Mouse (Mus musculus) heart, embryonic 11.5 days (tissue): ENCODE measurements at regions not wholly inside any gene's neighbourhood (a gene's known extent, or its start where the extent isn't known, plus 50 kb on each side); places are given as distances from the start of the nearest gene placed in this dataset.
A peak's percentile ranks its signal among the peaks of the same experiment; 100 is the strongest.
"Not testable (repeated sequence)": the region's sequence is repeated elsewhere in the genome, so short reads cannot be mapped to it uniquely, and the experiment has no call there.

Experiments
- ATAC-seq: fragments of 200-750 bp; cut with Nextera tagmentation; replicated peaks from 2 replicates; pipeline ENCODE4 v1.8.0; 2017; ENCODE audit warnings: moderate library complexity; ENCODE audit not compliant: insufficient number of reproducible peaks, low FRiP score, low TSS enrichment
- H3K27ac ChIP-seq: fragments of 300-500 bp; sonication (generic); 2 replicates; pipeline ENCODE4 v1.5.1; 2014; ENCODE audit warnings: mild to moderate bottlenecking, low read depth, low read length
- H3K27me3 ChIP-seq: fragments of 300-500 bp; sonication (generic); 2 replicates; pipeline ENCODE4 v1.6.1; 2014; ENCODE audit warnings: mild to moderate bottlenecking, low read length, mixed read lengths; ENCODE audit not compliant: control insufficient read depth, insufficient read depth
- H3K36me3 ChIP-seq: fragments of 300-500 bp; sonication (generic); 2 replicates; pipeline ENCODE4 v1.6.1; 2014; ENCODE audit warnings: mild to moderate bottlenecking, low read length, moderate library complexity, mixed read lengths; ENCODE audit not compliant: control insufficient read depth, insufficient read depth
- H3K4me1 ChIP-seq: fragments of 300-500 bp; sonication (generic); 2 replicates; pipeline ENCODE4 v1.6.1; 2014; ENCODE audit warnings: low read length; ENCODE audit not compliant: control insufficient read depth, insufficient read depth
- H3K4me2 ChIP-seq: fragments of 300-500 bp; sonication (generic); 2 replicates; pipeline ENCODE4 v1.6.1; 2014; ENCODE audit warnings: mild to moderate bottlenecking, moderate library complexity
- H3K4me3 ChIP-seq: fragments of 300-500 bp; sonication (generic); 2 replicates; pipeline ENCODE4 v1.5.1; 2014; ENCODE audit warnings: low read depth, low read length
- H3K9ac ChIP-seq: fragments of 300-500 bp; sonication (generic); 2 replicates; pipeline ENCODE4 v1.6.1; 2014; ENCODE audit warnings: mild to moderate bottlenecking, low read depth, low read length, moderate library complexity
- H3K9me3 ChIP-seq: fragments of 300-500 bp; sonication (generic); replicated peaks from 2 replicates; pipeline ENCODE4 v1.6.1; 2016; ENCODE audit warnings: low read length; ENCODE audit not compliant: control insufficient read depth
- WGBS: fragments of 180-500 bp; shearing (Covaris S2); extraction: QIAGEN DNeasy Blood & Tissue Kit; methylation state at CpG from one replicate; pipeline ENCODE4 v1.1.7; 2014; ENCODE audit not compliant: insufficient replicate concordance; 5-methylcytosine and 5-hydroxymethylcytosine counted together

GRCm38 (mm10) chr6:102005627-102006026 lies 567.3 kb downstream of the Cntn3 start:
- H3K9ac ChIP-seq, result no peak overlapping the region
- no peaks in the 10 kb centered on the region for H3K36me3 ChIP-seq
- no peak overlapping the region for H3K4me2 ChIP-seq
- no peak overlapping the region for H3K4me3 ChIP-seq
- H3K27ac ChIP-seq, result no peak overlapping the region
- no peaks in the 10 kb centered on the region for H3K4me1 ChIP-seq
- H3K9me3 ChIP-seq, result no peaks in the 10 kb centered on the region
- H3K27me3 ChIP-seq, result no peaks in the 10 kb centered on the region
- 65% methylated on average over 3 of the region's 3 CpGs for WGBS
- no peak for ATAC-seq

- no peak overlapping the region for H3K9ac ChIP-seq
- no peak overlapping the region for H3K4me2 ChIP-seq
- no peaks in the 10 kb centered on the region for H3K36me3 ChIP-seq
- no peak for ATAC-seq
- WGBS, result 71% methylated on average over 2 of the region's 2 CpGs
- H3K27ac ChIP-seq, result no peak overlapping the region
- H3K27me3 ChIP-seq, result no peaks in the 10 kb centered on the region
- 0 out of 2 replicates have a peak, but pooled peaks cover 2% of the 10 kb centered on the region for H3K4me1 ChIP-seq
- H3K9me3 ChIP-seq, result no peaks in the 10 kb centered on the region
- no peak overlapping the region for H3K4me3 ChIP-seq
Observed at GRCm38 (mm10) chr6:101998181-101998580, 574.7 kb downstream of the Cntn3 start.

GRCm38 (mm10) chr6:101997629-101998028 lies 575.3 kb downstream of the Cntn3 start:
- H3K4me3 ChIP-seq, result no peak overlapping the region

GRCm38 (mm10) chr6:101992815-101993214 lies 580.1 kb downstream of the Cntn3 start:
- no peak for ATAC-seq
- Histone ChIP-seq H3K4me1 (no peaks in the 10 kb centered on the region), H3K27me3 (no peaks in the 10 kb centered on the region), H3K4me3 (no peak overlapping the region), H3K4me2 (no peak overlapping the region), H3K36me3 (no peaks in the 10 kb centered on the region), H3K9me3 (no peaks in the 10 kb centered on the region), H3K9ac (no peak overlapping the region), H3K27ac (no peak overlapping the region)
- WGBS, result 88% methylated on average over 2 of the region's 2 CpGs

More at GRCm38 (mm10) chr6:101997629-101998028, 575.3 kb downstream of the Cntn3 start:
- H3K9me3 ChIP-seq, result no peaks in the 10 kb centered on the region
- no peaks in the 10 kb centered on the region for H3K36me3 ChIP-seq
- no peak overlapping the region for H3K27ac ChIP-seq
- no peak overlapping the region for H3K4me2 ChIP-seq
- H3K9ac ChIP-seq, result no peak overlapping the region
- 35% methylated on average over 5 of the region's 5 CpGs for WGBS
- H3K27me3 ChIP-seq, result no peaks in the 10 kb centered on the region
- peak; percentile 76 for ATAC-seq
- H3K4me1 ChIP-seq, result 0 out of 2 replicates have a peak, but pooled peaks cover 2% of the 10 kb centered on the region

GRCm38 (mm10) chr6:101981656-101982055 lies 591.2 kb downstream of the Cntn3 start:
- ATAC-seq, result no peak
- H3K36me3 ChIP-seq, result no peaks in the 10 kb centered on the region
- no peak overlapping the region for H3K4me2 ChIP-seq
- H3K9ac ChIP-seq, result no peak overlapping the region
- 58% methylated on average over 1 of the region's 1 CpGs for WGBS
- no peak overlapping the region for H3K27ac ChIP-seq
- no peaks in the 10 kb centered on the region for H3K4me1 ChIP-seq
- no peaks in the 10 kb centered on the region for H3K27me3 ChIP-seq
- no peaks in the 10 kb centered on the region for H3K9me3 ChIP-seq
- no peak overlapping the region for H3K4me3 ChIP-seq

- no peak for ATAC-seq
- H3K36me3 ChIP-seq, result no peaks in the 10 kb centered on the region
- H3K9ac ChIP-seq, result no peak overlapping the region
- no peak overlapping the region for H3K4me3 ChIP-seq
- H3K27me3 ChIP-seq, result no peaks in the 10 kb centered on the region
- WGBS, result 81% methylated on average over 2 of the region's 2 CpGs
- no peaks in the 10 kb centered on the region for H3K9me3 ChIP-seq
- H3K4me1 ChIP-seq, result no peaks in the 10 kb centered on the region
- no peak overlapping the region for H3K27ac ChIP-seq
- H3K4me2 ChIP-seq, result no peak overlapping the region
Observed at GRCm38 (mm10) chr6:101979213-101979612, 593.7 kb downstream of the Cntn3 start.

- Histone ChIP-seq H3K4me2 (no peak overlapping the region), H3K27ac (no peak overlapping the region), H3K4me1 (no peaks in the 10 kb centered on the region), H3K27me3 (no peaks in the 10 kb centered on the region), H3K9ac (no peak overlapping the region), H3K4me3 (no peak overlapping the region), H3K36me3 (no peaks in the 10 kb centered on the region), H3K9me3 (no peaks in the 10 kb centered on the region)
- 83% methylated on average over 2 of the region's 2 CpGs for WGBS
- ATAC-seq, result no peak
Observed at GRCm38 (mm10) chr6:101964941-101965340, 587.2 kb upstream of the Pdzrn3 start.

GRCm38 (mm10) chr6:101961476-101961875 lies 583.8 kb upstream of the Pdzrn3 start:
- not testable (repeated sequence) for H3K27me3 ChIP-seq, H3K4me1 ChIP-seq, H3K4me3 ChIP-seq, H3K36me3 ChIP-seq, H3K27ac ChIP-seq, H3K4me2 ChIP-seq, H3K9ac ChIP-seq, ATAC-seq, H3K9me3 ChIP-seq
- WGBS, result 83% methylated on average over 3 of the region's 3 CpGs

GRCm38 (mm10) chr6:101949681-101950080 lies 572.0 kb upstream of the Pdzrn3 start:
- H3K36me3 ChIP-seq, result no peaks in the 10 kb centered on the region
- H3K27ac ChIP-seq, result no peak overlapping the region
- no peak for ATAC-seq
- no peaks in the 10 kb centered on the region for H3K9me3 ChIP-seq
- WGBS, result 51% methylated on average over 3 of the region's 3 CpGs
- no peak overlapping the region for H3K9ac ChIP-seq
- no peaks in the 10 kb centered on the region for H3K4me1 ChIP-seq
- no peaks in the 10 kb centered on the region for H3K27me3 ChIP-seq
- H3K4me3 ChIP-seq, result no peak overlapping the region
- H3K4me2 ChIP-seq, result no peak overlapping the region
